Mouse (Mus musculus) kidney, adult 11 months (tissue): Measurements from ENCODE around the gene Kmo.

Experiments used
- DNase-seq: peaks from one replicate; pipeline ENCODE4 v3.0.0; 2022

Kmo gene

GRCm38 (mm10) chr1:175699796-175700195 lies 79.6 kb downstream of the Kmo start:
- DNase-seq: no peak

- DNase-seq: no peak
Observed at GRCm38 (mm10) chr1:175701145-175701544, 81.0 kb downstream of the Kmo start.

- DNase-seq: no peak
Observed at GRCm38 (mm10) chr1:175707599-175707998, 87.4 kb downstream of the Kmo start.

GRCm38 (mm10) chr1:175708013-175708412 lies 87.8 kb downstream of the Kmo start:
- DNase-seq: no peak
